Mouse (Mus musculus) testis, adult 10 weeks (tissue): ENCODE results near the gene Nrip2. TPM values are rescaled to one million over a fixed set of nuclear protein-coding genes. Genes with fewer than 3 reads are reported as not detected.

ENCODE experiments used
- polyA plus RNA-seq: library from polyadenylated mRNA; stranded (reverse); fragments of 350-450 nt; fragmentation: Illumina TruSeq; extraction: RNeasy Lipid Tissue Mini Kit (QIAGEN cat#74804); gene quantifications from one replicate; pipeline ENCODE4 v1.2.3, GENCODE M21; 2014; ENCODE audit warnings: low read depth, low replicate concordance

Gene Nrip2
- 0.20 TPM for polyA plus RNA-seq

GRCm38 (mm10) chr6:128398996-128399395 lies at the start of gene Nrip2:
Nrip2 (plus strand) TSS chr6:128399296.

GRCm38 (mm10) chr6:128355726-128356416 lies 43.2 kb upstream of the Nrip2 start, which contains the start of gene Tulp3:
Tulp3 (minus strand) TSS chr6:128355851.

GRCm38 (mm10) chr6:128362381-128363006 lies 36.6 kb upstream of the Nrip2 start, which contains the start of the genes Rhno1 and Foxm1:
Rhno1 (minus strand) TSS chr6:128362911.
Foxm1 (plus strand) TSS chr6:128362967.

GRCm38 (mm10) chr6:128375192-128375591 lies 23.9 kb upstream of the Nrip2 start, which contains the start of the genes Tex52 and Gm44596:
Tex52 (plus strand) TSS chr6:128375456.
Gm44596 (plus strand) TSS chr6:128375503.

DNA sequence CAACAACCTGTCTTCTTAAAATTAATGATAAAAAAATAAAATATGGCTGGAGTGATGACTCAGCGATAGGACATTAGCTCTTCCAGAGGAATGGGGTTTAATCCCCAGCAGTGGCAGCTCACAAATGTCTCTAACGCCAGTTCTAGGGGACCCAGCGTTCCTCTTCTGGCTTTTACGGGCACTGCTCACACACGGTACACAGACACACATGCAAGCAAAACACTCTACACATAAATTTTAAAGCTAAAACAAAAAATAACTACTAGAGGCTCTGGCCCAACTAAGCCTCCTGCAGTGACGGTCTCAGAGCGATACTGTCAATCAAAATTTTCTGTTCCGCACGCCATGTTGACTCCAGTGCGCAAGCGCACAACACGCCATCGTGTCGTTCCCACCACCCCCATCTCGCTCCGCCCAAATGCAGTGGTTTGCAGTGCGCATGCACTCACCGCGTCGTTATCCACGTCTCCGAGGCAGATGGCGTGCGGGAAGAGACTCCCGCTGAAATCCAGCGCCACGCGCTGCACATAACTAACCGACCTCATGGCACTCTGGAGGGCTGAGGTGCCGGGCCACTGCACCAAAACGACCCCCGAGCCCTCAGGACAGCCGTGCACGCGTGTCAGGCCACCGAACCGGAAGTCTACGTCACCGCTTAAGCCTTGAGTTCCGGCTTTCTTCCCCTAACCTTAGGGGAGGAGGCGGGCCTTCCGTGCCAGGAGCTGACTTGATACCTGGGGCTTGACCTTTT lies 25.3 kb downstream of the Nrip2 start, which contains the start of gene Itfg2:
Itfg2 (minus strand) TSS at position 663 of the 751 bp plus-strand sequence.

GRCm38 (mm10) chr6:128438317-128438870 lies 39.3 kb downstream of the Nrip2 start, which contains the start of gene Fkbp4:
Fkbp4 (minus strand) TSS chr6:128438677.

Other genes starting within 250 kb of the Nrip2 start
- gene Tead4, start 98.5 kb upstream of the Nrip2 start, polyA plus RNA-seq, result not detected
- gene Tulp3, start 43.4 kb upstream of the Nrip2 start, polyA plus RNA-seq, result 2.1 TPM
- 17.3 TPM for gene Rhno1, start 36.4 kb upstream of the Nrip2 start, polyA plus RNA-seq
- gene Foxm1, start 36.3 kb upstream of the Nrip2 start, polyA plus RNA-seq, result 38.0 TPM
- gene Tex52, start 23.8 kb upstream of the Nrip2 start, polyA plus RNA-seq, result 16.8 TPM
- not detected for gene Gm44596, start 23.8 kb upstream of the Nrip2 start, polyA plus RNA-seq
- gene Itfg2, start 25.6 kb downstream of the Nrip2 start, polyA plus RNA-seq, result 2.5 TPM
- 66.7 TPM for gene Fkbp4, start 39.4 kb downstream of the Nrip2 start, polyA plus RNA-seq
- 2.9 TPM for gene Pzp, start 127.4 kb downstream of the Nrip2 start, polyA plus RNA-seq
- gene A2ml1, start 182.3 kb downstream of the Nrip2 start, polyA plus RNA-seq, result 1.6 TPM
- 0.90 TPM for gene Klrb1a, start 224.2 kb downstream of the Nrip2 start, polyA plus RNA-seq